Mouse (Mus musculus) frontal cortex, adult 2 months (tissue): Measurements from ENCODE around the gene Pate4. TPM values are rescaled to one million over a fixed set of nuclear protein-coding genes. Genes with fewer than 3 reads are reported as not detected.

Source experiments
- polyA plus RNA-seq: library from polyadenylated mRNA; depleted of rRNA; stranded (reverse); fragments of >200 nt; gene quantifications from 2 replicates; pipeline ENCODE4 v1.2.3, GENCODE M21; 2012; rRNA removed

Pate4 gene
- polyA plus RNA-seq, 1 experiment = not detected

Other genes with a start within 250 kb of the Pate4 start
- gene Cdon, start 190.8 kb downstream of the Pate4 start, polyA plus RNA-seq = 5.6 and 7.3 TPM in 2 replicates
- not detected in 2 replicates for gene Gm1113, start 93.7 kb downstream of the Pate4 start, polyA plus RNA-seq
- gene Ddx25, start 53.4 kb downstream of the Pate4 start, polyA plus RNA-seq = 13.5 and 15.5 TPM in 2 replicates
- gene Pus3, start 53.3 kb downstream of the Pate4 start, polyA plus RNA-seq = 12.3 and 13.3 TPM in 2 replicates
- 0.57 and 0.70 TPM in 2 replicates for gene Pate2, start 41.7 kb downstream of the Pate4 start, polyA plus RNA-seq
- gene Hyls1, start 41.5 kb downstream of the Pate4 start, polyA plus RNA-seq = 5.0 and 6.2 TPM in 2 replicates
- gene Pate3, start 36.3 kb upstream of the Pate4 start, polyA plus RNA-seq = not detected in 2 replicates
- not detected in 2 replicates for gene Pate1, start 75.4 kb upstream of the Pate4 start, polyA plus RNA-seq
- gene Gm17677, start 129.1 kb upstream of the Pate4 start, polyA plus RNA-seq = not detected in 2 replicates
- not detected in 2 replicates for gene Gm17727, start 166.2 kb upstream of the Pate4 start, polyA plus RNA-seq
- gene Gm27235, start 178.2 kb upstream of the Pate4 start, polyA plus RNA-seq = not detected in 2 replicates
- gene D730048I06Rik, start 178.2 kb upstream of the Pate4 start, polyA plus RNA-seq = not detected in 2 replicates
- gene 9230110F15Rik, start 232.2 kb upstream of the Pate4 start, polyA plus RNA-seq = not detected in 2 replicates